ENCODE assay signal across 23 mouse cellular contexts in genomic region chr12:40152353-40153069, GRCm38 (mm10). TPM values are rescaled to one million over a fixed set of nuclear protein-coding genes. Genes with fewer than 3 reads are reported as not detected.
DNase-seq lines count a peak whose midpoint lies in the region; ATAC-seq lines count a peak whose summit lies in the region.
"Had no signal": no experiment of that assay in that cellular context is flagged by ENCODE, and none has a peak within 500 bp of the region (broad histone marks: within the 10 kb centered on the region; RNA-seq: fewer than 3 reads in every experiment).

No protein-coding gene starts in this region.

- no peaks in the 10 kb centered on the region for H3K27me3 ChIP-seq in heart, embryonic 10.5 days (ENCODE audit: insufficient read depth, poor library complexity, severe bottlenecking)
- H3K27me3 ChIP-seq: forebrain, embryonic 12.5 days; heart, embryonic 13.5 days had no signal

- no peaks in the 10 kb centered on the region for H3K4me1 ChIP-seq in heart, embryonic 10.5 days
- H3K4me1 ChIP-seq: forebrain, embryonic 12.5 days; heart, embryonic 13.5 days; midbrain, embryonic 10.5 days had no signal

- ATAC-seq in granulocyte monocyte progenitor cell, adult 5-6 weeks (replicated peaks; ENCODE audit: poor library complexity, severe bottlenecking), result peak; percentile 91
- ATAC-seq: liver, postnatal 0 days had no signal

- H3K9me3 ChIP-seq in heart, embryonic 10.5 days, result no peaks in the 10 kb centered on the region
- H3K9me3 ChIP-seq: forebrain, embryonic 12.5 days; heart, embryonic 13.5 days; midbrain, embryonic 10.5 days had no signal

- peak; percentile 35 for DNase-seq in 3T3-L1 (ENCODE audit: low read depth, low spot score)
- DNase-seq in 416B (ENCODE audit: low read depth), result peak; percentile 50
- peak; percentile 10 for DNase-seq in brain, adult 2 months (ENCODE audit: low read depth, low spot score)
- no peak for DNase-seq in cerebellum, adult 18-20 months
- no peak for DNase-seq in heart, embryonic 10.5 days (ENCODE audit: low spot score)
- no peak for DNase-seq in spleen, adult 18-20 months
- DNase-seq: adrenal gland, postnatal 10 days; cerebellum, adult 11-12 months; kidney, adult 8-10 months; kidney, postnatal 14 days; left cerebral cortex, postnatal 4 days; liver, postnatal 0 days; thymus, postnatal 4 days had no signal

- H3K36me3 ChIP-seq in heart, embryonic 10.5 days, result no peaks in the 10 kb centered on the region
- H3K36me3 ChIP-seq: forebrain, embryonic 12.5 days; heart, embryonic 13.5 days; midbrain, embryonic 10.5 days had no signal

- WGBS in heart, embryonic 10.5 days, result 52% methylated on average over 8 of the region's 8 CpGs

- H3K27ac ChIP-seq in heart, embryonic 10.5 days, result no peak overlapping the region
- H3K27ac ChIP-seq: forebrain, embryonic 12.5 days; heart, embryonic 13.5 days; hindbrain, embryonic 14.5 days; layer of hippocampus, adult 2 months; midbrain, embryonic 10.5 days had no signal

- H3K4me3 ChIP-seq in heart, embryonic 10.5 days, result no peak overlapping the region
- H3K4me3 ChIP-seq: forebrain, embryonic 12.5 days; heart, embryonic 13.5 days; layer of hippocampus, adult 2 months; midbrain, embryonic 10.5 days had no signal

RNA-seq across cellular contexts. Expression of gene Scin, which starts 18.5 kb away (rescaled TPM):
- total RNA-seq in granulocyte monocyte progenitor cell, adult 5-6 weeks (2014; fragmentation: Nextera tagmentation), result 1.7 and 6.1 TPM in 2 replicates
- 1.4 and 1.5 TPM in 2 replicates for total RNA-seq in granulocyte monocyte progenitor cell, adult 5-6 weeks (2017)
- polyA plus RNA-seq in heart, embryonic 10.5 days (2016; fragmentation: Nextera tagmentation; extraction: Ambion mirVana), result 0.28 and 1.3 TPM in 2 replicates
- total RNA-seq: liver, adult 2 months had no signal
- polyA plus RNA-seq: hindbrain, embryonic 14.5 days; midbrain, embryonic 10.5 days had no signal

RNA-seq across cellular contexts. Expression of gene Lsmem1, which starts 46.8 kb away (rescaled TPM):
- total RNA-seq in granulocyte monocyte progenitor cell, adult 5-6 weeks (2014; fragmentation: Nextera tagmentation), result not detected in 2 replicates
- 0.52 TPM in 1 of 2 replicates, not detected in the other for total RNA-seq in granulocyte monocyte progenitor cell, adult 5-6 weeks (2017)
- polyA plus RNA-seq in heart, embryonic 10.5 days (2016; fragmentation: Nextera tagmentation; extraction: Ambion mirVana), result 11.5 and 20.7 TPM in 2 replicates
- total RNA-seq: liver, adult 2 months; midbrain, postnatal 0 days had no signal
- polyA plus RNA-seq: hindbrain, embryonic 14.5 days; intestine, embryonic 14.5 days; liver, adult 2 months; liver, postnatal 0 days; midbrain, embryonic 10.5 days; midbrain, postnatal 0 days; small intestine, adult 2 months had no signal

Comparison
In these comparisons a context has a peak if more than half of its experiments do, and no peak if none do; other contexts are left out.
1. DNase-seq: peak in 3T3-L1 (single experiment), 416B (single experiment) and brain, adult 2 months (single experiment); none in cerebellum, adult 18-20 months (0 of 2), heart, embryonic 10.5 days (single experiment) and spleen, adult 18-20 months (0 of 2).